Mouse (Mus musculus) myocyte (in vitro differentiated cells): ENCODE data around the gene Echs1. TPM values are rescaled to one million over a fixed set of nuclear protein-coding genes. Genes with fewer than 3 reads are reported as not detected.

Experiments
- H3K27me3 ChIP-seq: one replicate; pipeline ENCODE4 v1.6.1; 2011; ENCODE audit not compliant: control insufficient read depth, insufficient read depth, insufficient read length
- H3K36me3 ChIP-seq: one replicate; pipeline ENCODE4 v1.6.1; 2011; ENCODE audit not compliant: control insufficient read depth, insufficient read depth
- H3K4me2 ChIP-seq: one replicate; pipeline ENCODE4 v1.6.1; 2011; ENCODE audit warnings: low read depth, control low read depth
- H3K4me3 ChIP-seq: one replicate; pipeline ENCODE4 v1.5.1; 2011; ENCODE audit warnings: mild to moderate bottlenecking, control low read depth, moderate library complexity
- H3K79me2 ChIP-seq: one replicate; pipeline ENCODE4 v1.6.1; 2011; ENCODE audit not compliant: control insufficient read depth, insufficient read depth
- H3ac ChIP-seq: one replicate; pipeline ENCODE4 v1.6.1; 2011; ENCODE audit not compliant: control insufficient read depth, insufficient read length
- CEBPB ChIP-seq: IDR thresholded peaks from 2 replicates; pipeline ENCODE4 v1.6.1; 2011; ENCODE audit warnings: mild to moderate bottlenecking, moderate library complexity; ENCODE audit not compliant: poor library complexity, insufficient read depth, severe bottlenecking
- E2F4 ChIP-seq: IDR thresholded peaks from one replicate; pipeline ENCODE4 v1.6.1; 2011; ENCODE audit warnings: mild to moderate bottlenecking, control low read depth, moderate library complexity; ENCODE audit not compliant: insufficient read depth
- MAX ChIP-seq: IDR thresholded peaks from one replicate; pipeline ENCODE4 v1.6.1; 2011; ENCODE audit warnings: low read depth, mild to moderate bottlenecking, control low read depth
- MYOD1 ChIP-seq, 3 experiments: IDR thresholded peaks; one replicate each; pipeline ENCODE4 v1.6.1; 2011; ENCODE audit warnings: control low read depth in 2 of 3, low read depth in 2 of 3, mild to moderate bottlenecking in 2 of 3, moderate library complexity in 1 of 3; ENCODE audit not compliant: insufficient read length in 2 of 3, control insufficient read depth in 1 of 3
- MYOG ChIP-seq, 3 experiments: IDR thresholded peaks; one replicate each; pipeline ENCODE4 v1.6.1; 2011; ENCODE audit warnings: control low read depth in 2 of 3, low read depth in 2 of 3, mild to moderate bottlenecking in 2 of 3; ENCODE audit not compliant: insufficient read length in 2 of 3, control insufficient read depth in 1 of 3, insufficient read depth in 1 of 3
- POLR2A ChIP-seq: IDR thresholded peaks from one replicate; pipeline ENCODE4 v1.6.1; 2011; ENCODE audit warnings: low read depth, mild to moderate bottlenecking, control low read depth, moderate library complexity; ENCODE audit not compliant: insufficient read length
- POLR2AphosphoS2 ChIP-seq: IDR thresholded peaks from one replicate; pipeline ENCODE4 v1.6.1; 2011; ENCODE audit warnings: low read depth, control low read depth; ENCODE audit not compliant: insufficient read length
- REST ChIP-seq: IDR thresholded peaks from one replicate; pipeline ENCODE4 v1.6.1; 2011; ENCODE audit warnings: mild to moderate bottlenecking, control low read depth, moderate library complexity; ENCODE audit not compliant: insufficient read depth, insufficient read length
- SRF ChIP-seq: IDR thresholded peaks from one replicate; pipeline ENCODE4 v1.6.1; 2011; ENCODE audit warnings: low read depth; ENCODE audit not compliant: control insufficient read depth, insufficient read length
- TCF12 ChIP-seq: IDR thresholded peaks from one replicate; pipeline ENCODE4 v1.6.1; 2011; ENCODE audit warnings: mild to moderate bottlenecking, control low read depth; ENCODE audit not compliant: poor library complexity, insufficient read depth, severe bottlenecking
- TCF3 ChIP-seq: IDR thresholded peaks from one replicate; pipeline ENCODE4 v1.6.1; 2011; ENCODE audit warnings: low read depth, control low read depth; ENCODE audit not compliant: insufficient read length
- USF1 ChIP-seq: IDR thresholded peaks from one replicate; pipeline ENCODE4 v1.6.1; 2011; ENCODE audit warnings: low read depth, mild to moderate bottlenecking, control low read depth, moderate library complexity
- polyA plus RNA-seq: library from polyadenylated mRNA; unstranded; fragments of >200 nt; fragmentation: generic; extraction: Trizol; gene quantifications from one replicate; pipeline ENCODE4 v1.2.1, GENCODE M21; 2012; ENCODE audit warnings: missing spikeins

Echs1 gene
- polyA plus RNA-seq, 1 experiment = 125 TPM

DNA sequence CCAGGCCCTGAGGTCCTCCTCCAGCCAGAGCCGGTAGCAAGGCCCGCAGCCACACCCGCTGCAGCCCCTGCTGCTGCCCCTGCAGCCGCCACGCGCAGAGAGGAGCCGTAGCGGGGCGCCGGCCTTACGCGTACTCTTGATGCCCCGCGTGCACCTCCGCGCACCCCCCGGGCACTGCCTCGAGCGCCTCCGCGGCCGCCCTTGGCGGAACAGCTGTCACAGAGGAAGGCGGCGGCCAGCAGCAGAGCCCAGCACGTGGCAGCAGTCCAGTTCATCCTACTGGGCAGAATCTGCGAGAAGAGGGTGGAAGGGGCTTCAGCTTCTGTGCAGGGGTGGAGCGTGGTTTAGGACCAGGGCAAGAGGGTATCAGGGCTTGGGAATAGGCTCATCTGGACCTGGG, 37.1 kb upstream of the Echs1 start:
- H3K79me2 ChIP-seq = no peaks in the 10 kb centered on the region
- TF ChIP-seq TCF3 (no peak), E2F4 (no peak), POLR2A (no peak), USF1 (no peak)
- no peak overlapping the region for H3ac ChIP-seq
- no peaks in the 10 kb centered on the region for H3K36me3 ChIP-seq
- no peak overlapping the region for H3K4me2 ChIP-seq
- H3K4me3 ChIP-seq = no peak overlapping the region
- H3K27me3 ChIP-seq = peaks cover 5% of the 10 kb centered on the region

DNA sequence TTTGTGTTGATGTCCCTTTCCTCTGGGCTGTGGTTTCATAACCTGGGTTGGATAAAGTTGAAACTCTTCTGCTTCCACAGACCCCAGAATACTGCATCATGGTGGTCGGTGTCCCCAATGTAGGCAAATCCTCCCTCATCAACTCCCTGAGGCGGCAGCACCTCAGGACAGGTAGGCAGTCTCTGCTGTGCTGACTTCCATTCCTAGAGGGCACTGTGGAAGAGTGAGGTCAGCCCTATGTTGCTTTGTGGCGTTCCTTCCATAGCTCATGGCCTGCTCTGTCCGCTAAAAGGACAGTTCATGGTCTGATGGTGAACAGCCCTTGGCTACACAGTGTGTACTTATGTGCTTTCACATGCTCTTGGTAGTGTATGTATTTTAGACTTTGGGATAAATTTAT, 28.3 kb upstream of the Echs1 start:
- Histone ChIP-seq H3ac (no peak overlapping the region), H3K4me3 (no peak overlapping the region), H3K4me2 (no peak overlapping the region), H3K36me3 (no peaks in the 10 kb centered on the region), H3K79me2 (no peaks in the 10 kb centered on the region), H3K27me3 (no peaks in the 10 kb centered on the region)
- no peak for TF ChIP-seq TCF3
- no peak for TF ChIP-seq POLR2A
- no peak for TF ChIP-seq MAX
- TF ChIP-seq CEBPB = no peak
- TF ChIP-seq REST = no peak
- TF ChIP-seq MYOD1 (IDR thresholded peaks at IDR 0.05; ENCODE audit: control insufficient read depth in 1 of 3, insufficient read length in 2 of 3, low read depth in 2 of 3) = no peak
- no peak for TF ChIP-seq POLR2AphosphoS2
- TF ChIP-seq E2F4 = no peak
- no peak for TF ChIP-seq TCF12
- TF ChIP-seq SRF = no peak
- TF ChIP-seq MYOG (IDR thresholded peaks at IDR 0.05; ENCODE audit: control insufficient read depth in 1 of 3, insufficient read depth in 1 of 3, insufficient read length in 2 of 3, low read depth in 2 of 3) = no peak
- no peak for TF ChIP-seq USF1

DNA sequence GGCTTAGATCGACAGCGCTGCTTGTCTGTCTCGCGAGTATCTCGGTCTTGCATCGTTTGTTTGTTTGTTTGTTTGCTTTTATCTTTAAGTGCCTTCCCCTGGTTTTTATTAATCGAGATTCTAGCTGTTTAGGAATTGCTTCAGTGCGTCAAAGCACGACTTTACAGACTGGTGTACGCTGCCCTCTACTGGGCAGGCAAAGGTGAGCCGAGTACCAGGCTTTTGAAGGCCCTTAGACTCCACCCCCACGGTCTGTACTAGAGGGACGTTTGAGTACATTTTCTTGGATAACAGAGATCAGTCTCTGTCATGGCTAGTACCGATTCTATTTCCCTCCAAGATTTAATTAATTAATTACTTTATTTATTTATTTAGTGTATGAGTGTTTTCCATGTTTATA, 25.1 kb upstream of the Echs1 start:
- no peak overlapping the region for H3ac ChIP-seq
- TF ChIP-seq MAX (no peak), TCF3 (no peak), TCF12 (no peak)
- H3K4me2 ChIP-seq = no peak overlapping the region
- H3K36me3 ChIP-seq = no peaks in the 10 kb centered on the region
- no peak overlapping the region for H3K4me3 ChIP-seq
- no peaks in the 10 kb centered on the region for H3K79me2 ChIP-seq
- no peaks in the 10 kb centered on the region for H3K27me3 ChIP-seq

DNA sequence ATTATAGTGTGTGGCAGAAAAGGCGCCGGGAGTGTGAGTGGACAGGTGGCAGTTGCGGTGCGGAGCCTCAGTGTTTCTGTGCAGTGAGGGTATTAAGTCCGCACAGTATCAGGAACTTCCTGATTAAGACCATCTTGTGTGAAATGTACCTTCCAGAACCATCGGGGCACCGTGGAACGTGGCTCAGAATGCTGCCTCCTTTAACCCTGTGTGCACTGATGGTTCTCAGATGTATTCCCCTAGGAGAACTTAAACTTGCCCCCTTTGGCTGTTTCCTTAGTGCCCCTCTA, 21.7 kb upstream of the Echs1 start:
- peak overlapping the region; percentile 35 for H3K4me3 ChIP-seq

GRCm38 (mm10) chr7:140137135-140138020, 21.1 kb upstream of the Echs1 start, which contains the start of gene Mtg1:
Gene Mtg1, plus strand, starts transcription at chr7:140137564.
- Histone ChIP-seq H3K27me3 (no peaks in the 10 kb centered on the region), H3K36me3 (no peaks in the 10 kb centered on the region), H3K79me2 (no peaks in the 10 kb centered on the region), H3K4me3 (peak within 1 kb of the TSS; percentile 35), H3ac (peak within 1 kb of the TSS; percentile 35), H3K4me2 (peak within 1 kb of the TSS; percentile 86)
- peak; percentile 84 for TF ChIP-seq MAX
- TF ChIP-seq E2F4 = no peak
- no peak for TF ChIP-seq TCF12
- no peak for TF ChIP-seq USF1
- no peak for TF ChIP-seq SRF
- peak; percentile 45 for TF ChIP-seq REST
- TF ChIP-seq MYOD1 (IDR thresholded peaks at IDR 0.05; ENCODE audit: control insufficient read depth in 1 of 3, insufficient read length in 2 of 3, low read depth in 2 of 3) = peak in 2 of 3 experiments; percentile 4 to 63
- no peak for TF ChIP-seq TCF3
- peak; percentile 83 for TF ChIP-seq POLR2A
- peak in 2 of 3 experiments; percentile 82 to 86 for TF ChIP-seq MYOG (IDR thresholded peaks at IDR 0.05; ENCODE audit: control insufficient read depth in 1 of 3, insufficient read depth in 1 of 3, insufficient read length in 2 of 3, low read depth in 2 of 3)
- TF ChIP-seq CEBPB = no peak
- peak; percentile 95 for TF ChIP-seq POLR2AphosphoS2

More for the DNA sequence above, 21.7 kb upstream of the Echs1 start:
- TF ChIP-seq MYOD1 (IDR thresholded peaks at IDR 0.05; ENCODE audit: control insufficient read depth in 1 of 3, insufficient read length in 2 of 3, low read depth in 2 of 3) (peak in 1 of 3 experiments; percentile 20), REST (no peak)
- Histone ChIP-seq H3K27me3 (no peaks in the 10 kb centered on the region), H3K36me3 (no peaks in the 10 kb centered on the region), H3ac (peak overlapping the region; percentile 35), H3K4me2 (peak overlapping the region; percentile 86), H3K79me2 (no peaks in the 10 kb centered on the region)
